Mouse (Mus musculus): ENCODE results near the gene Ube2q2. TPM values are rescaled to one million over a fixed set of nuclear protein-coding genes. Genes with fewer than 3 reads are reported as not detected.
A peak's percentile ranks its signal among the peaks of the same experiment; 100 is the strongest.
"Not testable (repeated sequence)": the region's sequence is repeated elsewhere in the genome, so short reads cannot be mapped to it uniquely, and the experiment has no call there.

Gene Ube2q2
- total RNA-seq (2021), result 10 to 100 TPM; 39.2 to 39.6 TPM
- long read RNA-seq, experiment 1, transcript Ube2q2-201 (13 exons, 3,456 nt), result major isoform, 78 of 97 reads
- long read RNA-seq, experiment 1, partial matches to known transcripts, result 4 of 97 reads
- long read RNA-seq, experiment 1, other reads (novel, unspliced or antisense), result 9 of 97 reads
- long read RNA-seq, experiment 2, transcript Ube2q2-201 (13 exons, 3,456 nt), result major isoform, 35 of 42 reads
- long read RNA-seq, experiment 2, partial matches to known transcripts, result 1 of 42 reads
- long read RNA-seq, experiment 2, other reads (novel, unspliced or antisense), result 4 of 42 reads

DNA sequence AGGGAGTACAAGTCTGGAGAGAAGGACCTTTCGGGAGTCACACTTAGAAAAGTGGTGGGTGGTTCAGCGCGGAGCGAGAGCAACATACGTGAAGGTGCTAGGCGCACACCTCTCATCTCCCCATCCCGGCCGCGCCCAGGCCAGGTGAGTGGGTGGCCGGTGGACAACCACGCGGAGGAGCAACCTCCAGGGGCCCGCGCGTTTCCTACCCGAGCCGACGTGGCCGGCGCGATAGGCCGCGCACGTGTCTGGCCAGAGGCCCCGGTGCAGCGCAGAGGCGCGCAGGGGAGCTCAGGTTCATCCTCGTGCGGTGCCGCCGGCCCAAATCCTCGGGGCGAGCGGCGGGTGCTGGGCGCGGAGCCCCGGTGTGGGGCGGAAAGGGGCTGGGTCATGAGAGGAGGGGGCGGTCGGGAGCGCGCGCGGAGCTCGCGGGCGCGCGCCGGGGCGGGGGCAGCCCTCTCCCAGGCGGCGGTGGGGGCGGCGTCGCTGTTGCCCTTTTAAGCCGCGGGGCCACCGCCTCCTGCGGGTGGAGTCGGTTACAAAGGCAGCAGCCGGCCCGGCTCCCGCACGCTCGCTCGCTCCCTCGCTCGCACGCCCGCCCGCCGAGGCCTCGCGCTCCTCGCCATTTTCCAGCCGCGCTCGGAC is at the start of gene Ube2q2:
Gene Ube2q2, plus strand, starts transcription at position 1 of the 645 bp plus-strand sequence.
- peak; percentile 87 for DNase-seq

DNA sequence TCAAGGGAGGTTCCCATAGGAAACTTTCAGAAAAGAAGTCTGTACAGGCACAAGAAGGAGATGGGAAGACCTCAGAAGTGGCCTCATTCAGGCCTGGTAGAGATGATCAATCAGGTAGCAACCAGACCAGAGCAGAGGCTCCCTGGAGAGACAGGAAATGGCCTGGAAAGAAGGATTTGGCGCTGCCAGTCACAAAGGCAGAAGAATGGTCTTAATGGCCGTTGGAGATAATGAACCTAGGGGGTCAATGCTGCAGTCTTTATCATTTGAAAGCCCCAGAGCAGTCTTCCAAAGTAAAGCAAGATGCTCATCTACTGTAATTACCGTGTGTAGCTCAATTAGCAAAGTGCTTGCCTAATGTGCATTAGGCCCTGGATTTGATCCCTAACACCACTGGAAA is 47.5 kb upstream of the Ube2q2 start:
- no peak for DNase-seq

GRCm38 (mm10) chr9:55102186-55102835 is 46.3 kb upstream of the Ube2q2 start:
- no peak for DNase-seq

- no peak for DNase-seq
Observed at GRCm38 (mm10) chr9:55102931-55103630, 45.6 kb upstream of the Ube2q2 start.

GRCm38 (mm10) chr9:55110059-55110834 is 38.4 kb upstream of the Ube2q2 start:
- peak; percentile 90 for DNase-seq

- DNase-seq, result not testable (repeated sequence)
Observed at GRCm38 (mm10) chr9:55110835-55111217, 37.8 kb upstream of the Ube2q2 start.

DNA sequence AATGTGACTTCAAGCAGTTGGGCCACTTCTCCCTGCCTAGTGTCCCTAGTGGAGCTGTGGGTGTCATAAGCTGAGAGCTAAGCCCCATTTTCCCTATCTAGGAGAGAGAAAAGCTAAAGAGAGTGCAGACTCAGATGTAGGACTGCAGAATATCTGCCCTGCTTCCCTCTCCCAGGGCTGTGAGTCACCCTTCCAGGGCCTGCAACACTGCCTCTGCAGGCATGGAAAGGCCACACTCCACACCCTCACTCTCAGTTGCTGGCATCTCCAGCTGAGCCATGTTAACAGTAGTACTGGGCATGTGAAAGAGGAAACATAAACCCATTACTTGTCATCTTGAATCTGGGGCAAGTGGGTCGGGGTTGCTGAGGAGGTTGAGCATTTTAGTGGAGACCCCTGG is 33.9 kb upstream of the Ube2q2 start:
- peak; percentile 38 for DNase-seq

DNA sequence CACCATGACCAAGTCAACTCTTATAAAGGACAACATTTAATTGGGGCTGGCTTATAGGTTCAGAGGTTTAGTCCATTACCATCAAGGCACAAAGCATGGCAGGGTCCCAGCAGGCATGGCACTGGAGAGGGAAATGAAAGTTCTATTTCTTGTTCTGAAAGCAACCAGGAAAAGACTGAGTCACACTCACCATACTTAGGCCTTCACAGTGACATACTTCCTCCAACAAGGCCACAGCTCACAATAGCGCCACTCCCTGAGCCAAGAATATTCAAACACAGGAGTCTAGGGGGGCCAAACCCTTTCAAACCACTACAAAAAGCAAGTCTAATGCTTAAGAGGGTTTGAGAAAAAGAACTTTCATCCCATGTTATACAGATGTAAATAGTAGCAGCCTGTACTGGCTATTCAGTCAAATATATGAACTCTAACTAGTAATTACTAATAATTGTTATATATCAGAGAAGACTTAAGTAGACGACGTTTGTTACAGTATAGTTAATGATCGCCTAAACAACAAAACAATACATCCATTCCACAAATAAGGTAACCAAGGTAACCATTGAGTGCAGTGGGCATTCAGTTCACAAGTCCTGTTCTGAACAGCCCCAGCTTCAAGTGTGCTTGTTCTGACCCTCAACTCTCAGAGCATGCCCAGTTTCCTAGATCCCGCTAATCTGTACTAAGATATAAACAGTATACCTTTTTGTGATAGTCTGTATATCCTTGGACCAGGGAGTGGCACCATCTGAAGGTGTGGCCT is 31.2 kb upstream of the Ube2q2 start:
- peak; percentile 14 for DNase-seq

- DNase-seq, result no peak
Observed at GRCm38 (mm10) chr9:55122586-55122985, 26.1 kb upstream of the Ube2q2 start.

GRCm38 (mm10) chr9:55125735-55126134 is 22.9 kb upstream of the Ube2q2 start:
- DNase-seq, result no peak

- DNase-seq, result no peak
Observed at GRCm38 (mm10) chr9:55126295-55126694, 22.4 kb upstream of the Ube2q2 start.

GRCm38 (mm10) chr9:55131851-55132250 is 16.8 kb upstream of the Ube2q2 start:
- no peak for DNase-seq

DNA sequence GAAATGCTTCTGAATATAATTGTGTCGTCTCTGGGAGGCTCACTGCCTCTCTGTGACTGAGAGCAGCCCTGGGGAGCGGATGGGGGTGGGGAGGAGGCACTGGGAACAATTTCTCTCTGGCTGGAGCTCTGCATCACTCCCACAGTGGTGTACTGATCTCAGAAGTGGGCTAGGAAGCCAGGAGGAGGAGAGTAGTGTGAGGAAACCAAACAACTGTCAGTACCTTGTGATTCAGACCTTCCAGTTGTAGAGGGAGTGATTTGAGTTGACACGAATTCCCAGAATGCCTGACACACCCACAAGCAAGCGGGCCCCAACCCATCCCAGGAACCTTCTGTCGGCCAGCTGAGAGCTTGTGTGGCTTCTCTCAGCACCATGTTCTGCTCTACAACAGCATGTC is 12.1 kb upstream of the Ube2q2 start:
- DNase-seq, result peak; percentile 43

DNA sequence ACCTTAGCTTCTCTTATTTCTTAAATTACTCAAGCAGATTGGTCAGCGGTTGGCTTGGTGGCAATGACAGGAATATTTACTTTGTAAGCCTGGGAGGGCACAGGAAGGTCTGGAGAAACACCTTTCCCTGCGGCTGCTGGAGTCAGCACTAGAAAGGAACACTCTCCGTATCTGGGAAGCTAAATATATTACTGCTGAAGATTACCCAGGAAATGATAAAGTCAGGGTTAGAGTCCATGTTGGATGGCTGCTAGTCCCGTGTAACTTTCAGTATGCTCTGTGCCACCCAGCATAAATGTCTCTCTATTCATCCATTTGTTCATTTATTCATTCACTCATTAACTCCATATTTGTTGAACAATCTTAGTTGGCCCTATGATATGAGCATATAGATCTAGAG is 11.5 kb upstream of the Ube2q2 start:
- DNase-seq, result no peak

- DNase-seq, result peak; percentile 54
Observed at GRCm38 (mm10) chr9:55139958-55140357, 8.7 kb upstream of the Ube2q2 start.

- peak; percentile 76 for DNase-seq
Observed at GRCm38 (mm10) chr9:55149499-55150278, 1.0 kb downstream of the Ube2q2 start.

DNA sequence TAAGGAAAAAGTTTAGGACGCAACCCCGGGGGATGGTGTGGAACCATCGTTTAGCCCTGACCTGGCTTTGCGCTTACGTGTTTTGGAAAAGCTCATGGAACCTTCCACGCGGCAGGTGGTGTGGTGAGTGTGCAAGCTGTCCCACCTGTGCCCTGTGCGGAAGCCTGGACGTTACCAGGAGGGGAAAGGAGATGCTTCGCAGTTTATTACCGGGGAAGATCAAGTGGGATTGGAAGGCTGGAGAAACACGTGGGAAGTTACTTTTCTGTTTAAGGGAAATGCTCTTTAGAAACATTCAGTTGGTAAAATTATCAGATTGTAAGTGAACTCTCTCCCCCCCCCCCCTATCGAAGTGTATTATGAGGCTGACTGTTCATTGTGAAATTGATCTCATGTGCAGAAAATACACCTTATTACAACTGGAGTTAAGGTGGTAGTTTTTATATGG is 1.6 kb downstream of the Ube2q2 start:
- no peak for DNase-seq

- DNase-seq, result peak; percentile 17
Observed at GRCm38 (mm10) chr9:55151096-55151495, 2.4 kb downstream of the Ube2q2 start.

DNA sequence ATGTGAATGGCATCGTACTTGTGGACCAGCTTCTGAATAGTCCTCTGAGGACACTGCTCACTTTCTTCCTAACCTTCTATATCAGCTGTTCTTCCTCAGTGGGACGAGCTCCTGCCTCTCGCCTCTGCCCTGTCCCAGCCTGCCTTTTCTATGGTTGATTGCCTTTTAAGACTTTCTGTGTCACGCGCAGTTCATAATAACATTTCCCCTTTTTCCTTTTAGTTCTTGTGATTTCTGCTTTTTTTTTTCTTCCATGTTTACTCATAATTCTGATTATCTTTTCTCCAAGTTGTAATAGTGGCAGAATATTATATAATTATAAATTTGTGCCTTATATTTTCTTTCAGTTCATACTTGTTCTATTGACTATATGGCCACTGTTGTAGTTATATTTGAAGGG is 4.3 kb downstream of the Ube2q2 start:
- DNase-seq, result no peak

Data from adrenal gland, postnatal 10 days (tissue).